ENCODE assay signal across 27 mouse cellular contexts in genomic region chr12:35918031-35918430, GRCm38 (mm10). TPM values are rescaled to one million over a fixed set of nuclear protein-coding genes. Genes with fewer than 3 reads are reported as not detected.
DNase-seq lines count a peak whose midpoint lies in the region; ATAC-seq and TF ChIP-seq lines count a peak whose summit lies in the region.
"Had no signal": no experiment of that assay in that cellular context is flagged by ENCODE, and none has a peak within 500 bp of the region (broad histone marks: within the 10 kb centered on the region; RNA-seq: fewer than 3 reads in every experiment).

No protein-coding gene starts in this region.

- H3K9me3 ChIP-seq in hindbrain, postnatal 0 days (ENCODE audit: low read length) = no peaks in the 10 kb centered on the region
- no peaks in the 10 kb centered on the region for H3K9me3 ChIP-seq in hindbrain, embryonic 10.5 days
- H3K9me3 ChIP-seq: megakaryocyte, embryonic 14.5 days; midbrain, embryonic 15.5 days had no signal

- no peak overlapping the region for H3K9ac ChIP-seq in hindbrain, postnatal 0 days (replicated peaks; ENCODE audit: low read length)
- H3K9ac ChIP-seq: midbrain, embryonic 15.5 days had no signal

- no peaks in the 10 kb centered on the region for H3K36me3 ChIP-seq in hindbrain, postnatal 0 days (ENCODE audit: insufficient read depth, low read length)
- H3K36me3 ChIP-seq in hindbrain, embryonic 10.5 days = no peaks in the 10 kb centered on the region
- H3K36me3 ChIP-seq: midbrain, embryonic 15.5 days had no signal

- H3K27ac ChIP-seq in hindbrain, postnatal 0 days = no peak overlapping the region
- no peak overlapping the region for H3K27ac ChIP-seq in hindbrain, embryonic 10.5 days
- H3K27ac ChIP-seq: midbrain, embryonic 15.5 days; stomach, postnatal 0 days had no signal

- 55% methylated on average over 1 of the region's 1 CpGs for WGBS in hindbrain, postnatal 0 days
- WGBS in hindbrain, embryonic 10.5 days = 83% methylated on average over 1 of the region's 1 CpGs

- DNase-seq in cerebellum, postnatal 14 days = peak; percentile 10 to 16
- DNase-seq in cerebellum, postnatal 36 days = no peak
- peak; percentile 62 for DNase-seq in hindbrain, postnatal 0 days (ENCODE audit: low spot score)
- no peak for DNase-seq in hindbrain, embryonic 10.5 days (ENCODE audit: low spot score)
- DNase-seq in brain, embryonic 18.5 days (ENCODE audit: low read depth, low spot score) = peak; percentile 16
- DNase-seq in layer of hippocampus, adult 9-11 months = peak; percentile 60
- DNase-seq in adrenal gland, adult 2 months = no peak
- DNase-seq in kidney, postnatal 4 days = no peak
- DNase-seq: adrenal gland, postnatal 36 days; cerebellum, adult 9-11 months; embryo, embryonic 11 days; gastrocnemius, postnatal 36 days; kidney, adult 18-20 months; kidney, postnatal 10 days; lung, adult 18-20 months; lung, postnatal 14 days; right cerebral cortex, postnatal 4 days had no signal

- peak; percentile 87 for ATAC-seq in hindbrain, postnatal 0 days
- ATAC-seq: activated CD4-positive, CD25-positive, alpha-beta regulatory T cell, adult 4 months; CD4-positive, CD25-positive, alpha-beta regulatory T cell, adult 4 months; midbrain, embryonic 15.5 days had no signal

- H3K4me3 ChIP-seq in hindbrain, postnatal 0 days (ENCODE audit: low read length) = no peak overlapping the region
- no peak overlapping the region for H3K4me3 ChIP-seq in hindbrain, embryonic 10.5 days
- H3K4me3 ChIP-seq: megakaryocyte, embryonic 14.5 days; midbrain, embryonic 15.5 days had no signal

- H3K4me1 ChIP-seq in hindbrain, postnatal 0 days (ENCODE audit: insufficient read depth, low read length) = no peaks in the 10 kb centered on the region
- H3K4me1 ChIP-seq in hindbrain, embryonic 10.5 days (replicated peaks) = no peaks in the 10 kb centered on the region
- H3K4me1 ChIP-seq: megakaryocyte, embryonic 14.5 days; midbrain, embryonic 15.5 days had no signal

- H3K27me3 ChIP-seq in hindbrain, postnatal 0 days (ENCODE audit: insufficient read depth, low read length) = no peaks in the 10 kb centered on the region
- no peaks in the 10 kb centered on the region for H3K27me3 ChIP-seq in hindbrain, embryonic 10.5 days (ENCODE audit: insufficient read depth, poor library complexity, severe bottlenecking)
- H3K27me3 ChIP-seq: megakaryocyte, embryonic 14.5 days; midbrain, embryonic 15.5 days had no signal

- no peak overlapping the region for H3K4me2 ChIP-seq in hindbrain, postnatal 0 days (ENCODE audit: low read depth, low read length)
- H3K4me2 ChIP-seq: liver, embryonic 11.5 days; midbrain, embryonic 15.5 days had no signal

- TF ChIP-seq CTCF in hindbrain, postnatal 0 days (IDR thresholded peaks at IDR 0.05; ENCODE audit: low read depth) = no peak

RNA-seq across cellular contexts. Expression of gene Agr3, which starts 7.4 kb away (rescaled TPM):
- 1.6 TPM in 1 of 2 replicates, not detected in the other for total RNA-seq in hindbrain, postnatal 0 days (2014; rRNA removed)
- polyA plus RNA-seq in hindbrain, postnatal 0 days (2015; fragmentation: Nextera tagmentation; extraction: Ambion mirVana) = 0.24 and 0.67 TPM in 2 replicates
- not detected in 2 replicates for polyA plus RNA-seq in hindbrain, embryonic 10.5 days (2016; fragmentation: Nextera tagmentation; extraction: Ambion mirVana)
- total RNA-seq in adrenal gland, adult 2 months (2021) = not detected
- polyA plus RNA-seq in adrenal gland, adult 2 months (2012; rRNA removed) = not detected in 2 replicates
- total RNA-seq: adrenal gland, postnatal 36 days; ES-E14; gastrocnemius, postnatal 36 days; left cerebral cortex, adult 8-10 months had no signal
- polyA plus RNA-seq: activated CD4-positive, CD25-positive, alpha-beta regulatory T cell, adult 4 months; CD4-positive, CD25-positive, alpha-beta regulatory T cell, adult 4 months; limb, embryonic 11.5 days; liver, embryonic 11.5 days; midbrain, embryonic 15.5 days; neural tube, embryonic 11.5 days had no signal

Comparison
In these comparisons a context has a peak if more than half of its experiments do, and no peak if none do; other contexts are left out.
1. DNase-seq: peak in cerebellum, postnatal 14 days (2 of 2), hindbrain, postnatal 0 days (single experiment), brain, embryonic 18.5 days (single experiment) and layer of hippocampus, adult 9-11 months (single experiment); none in cerebellum, postnatal 36 days (0 of 2), hindbrain, embryonic 10.5 days (single experiment), adrenal gland, adult 2 months (single experiment) and kidney, postnatal 4 days (0 of 2).